Mouse (Mus musculus) kidney, adult 2 months (tissue): Measurements from ENCODE around the gene Mettl23.

Source experiments
- CTCF ChIP-seq: fragments of 200-500 bp; conservative IDR thresholded peaks from 2 replicates; pipeline ENCODE4 v1.5.1; 2011; ENCODE audit warnings: low read depth, mild to moderate bottlenecking, control low read depth, low read length, moderate library complexity, mixed read lengths; ENCODE audit not compliant: insufficient read depth, insufficient read length
- POLR2A ChIP-seq: fragments of 200-500 bp; IDR thresholded peaks from one replicate; pipeline ENCODE4 v1.6.1; 2011; ENCODE audit warnings: low read depth, low read length, control low read depth

- TF ChIP-seq POLR2A: no peak
- TF ChIP-seq CTCF: no peak
Observed at GRCm38 (mm10) chr11:116873987-116874386, 30.9 kb downstream of the Mettl23 start.
